Mouse (Mus musculus): ENCODE results near the gene Itgb4. TPM values are rescaled to one million over a fixed set of nuclear protein-coding genes. Genes with fewer than 3 reads are reported as not detected.

Itgb4 gene
- polyA plus RNA-seq, 1 experiment from 2014 or later: 1.3 TPM

DNA sequence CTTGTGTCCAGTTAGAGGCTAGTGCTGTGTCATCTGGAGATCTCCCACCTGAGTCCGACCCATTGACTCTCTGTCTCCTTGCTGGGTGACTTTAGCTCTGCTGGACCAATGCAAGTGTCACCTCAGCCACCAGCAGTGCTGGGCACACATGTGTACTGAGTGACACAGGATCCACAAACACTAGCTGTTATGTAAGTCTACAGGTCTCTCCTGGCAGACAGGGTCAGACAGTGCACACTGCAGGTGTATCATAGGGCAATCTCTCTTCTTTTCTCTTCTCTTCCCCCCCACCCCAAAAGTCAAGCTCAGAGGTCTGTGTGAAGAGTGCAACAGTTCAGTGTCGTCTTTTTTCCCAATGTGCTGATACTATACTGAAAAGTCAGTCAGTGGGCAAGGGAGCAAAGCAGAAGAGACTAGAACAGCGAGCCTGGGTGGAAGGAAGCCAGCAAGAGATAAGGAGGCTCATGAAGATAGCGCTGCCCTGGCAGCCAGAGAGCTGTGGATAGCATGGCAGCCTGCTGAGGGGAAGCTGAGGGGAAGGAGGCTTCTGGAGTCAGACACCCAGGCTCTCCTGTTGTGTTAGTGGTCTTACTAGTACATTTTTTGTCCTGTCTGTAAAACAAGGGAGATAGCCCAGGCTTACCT, 82.8 kb downstream of the Itgb4 start:
- H3K36me3 ChIP-seq: peaks cover 95% of the 10 kb centered on the region
- no peak overlapping the region for H3K4me3 ChIP-seq
- no peak overlapping the region for H3K4me2 ChIP-seq (replicated peaks)
- H3K4me1 ChIP-seq: no peaks in the 10 kb centered on the region; the same call in 1 of the 2 replicates
- no peak overlapping the region for H3K9ac ChIP-seq (replicated peaks)
- H3K27me3 ChIP-seq: peaks cover 2% of the 10 kb centered on the region; the same call in 1 of the 2 replicates
- ATAC-seq (ENCODE audit: low FRiP score, low read depth): no peak
- H3K9me3 ChIP-seq: no peaks in the 10 kb centered on the region
- H3K27ac ChIP-seq (replicated peaks): no peak overlapping the region
- 91% methylated on average over 4 of the region's 4 CpGs for WGBS

Other genes with a start within 250 kb of the Itgb4 start
- gene Tmem94, start 209.3 kb upstream of the Itgb4 start, polyA plus RNA-seq (2016; fragmentation: Nextera tagmentation; extraction: Ambion mirVana): 42.4 and 47.0 TPM in 2 replicates
- gene Caskin2, start 161.1 kb upstream of the Itgb4 start, polyA plus RNA-seq (2016; fragmentation: Nextera tagmentation; extraction: Ambion mirVana): 15.5 and 17.0 TPM in 2 replicates
- 27.9 and 30.9 TPM in 2 replicates for gene Tsen54, start 160.0 kb upstream of the Itgb4 start, polyA plus RNA-seq (2016; fragmentation: Nextera tagmentation; extraction: Ambion mirVana)
- 3.7 and 4.4 TPM in 2 replicates for gene Llgl2, start 150.7 kb upstream of the Itgb4 start, polyA plus RNA-seq (2016; fragmentation: Nextera tagmentation; extraction: Ambion mirVana)
- gene Myo15b, start 116.3 kb upstream of the Itgb4 start, polyA plus RNA-seq (2016; fragmentation: Nextera tagmentation; extraction: Ambion mirVana): 0.13 and 0.37 TPM in 2 replicates
- 0.88 and 0.98 TPM in 2 replicates for gene Smim5, start 74.7 kb upstream of the Itgb4 start, polyA plus RNA-seq (2016; fragmentation: Nextera tagmentation; extraction: Ambion mirVana)
- 0.98 and 1.2 TPM in 2 replicates for gene Smim6, start 62.7 kb upstream of the Itgb4 start, polyA plus RNA-seq (2016; fragmentation: Nextera tagmentation; extraction: Ambion mirVana)
- gene Sap30bp, start 41.4 kb upstream of the Itgb4 start, polyA plus RNA-seq (2016; fragmentation: Nextera tagmentation; extraction: Ambion mirVana): 55.9 and 61.8 TPM in 2 replicates
- 29.9 and 30.1 TPM in 2 replicates for gene Recql5, start 41.2 kb upstream of the Itgb4 start, polyA plus RNA-seq (2016; fragmentation: Nextera tagmentation; extraction: Ambion mirVana)
- 75.3 and 92.6 TPM in 2 replicates for gene Galk1, start 38.0 kb downstream of the Itgb4 start, polyA plus RNA-seq (2016; fragmentation: Nextera tagmentation; extraction: Ambion mirVana)
- 2,249 and 2,254 TPM in 2 replicates for gene H3f3b, start 53.3 kb downstream of the Itgb4 start, polyA plus RNA-seq (2016; fragmentation: Nextera tagmentation; extraction: Ambion mirVana)
- 50.3 and 51.5 TPM in 2 replicates for gene Unk, start 55.6 kb downstream of the Itgb4 start, polyA plus RNA-seq (2016; fragmentation: Nextera tagmentation; extraction: Ambion mirVana)
- 0.92 and 1.3 TPM in 2 replicates for gene Unc13d, start 103.3 kb downstream of the Itgb4 start, polyA plus RNA-seq (2016; fragmentation: Nextera tagmentation; extraction: Ambion mirVana)
- 92.4 and 102 TPM in 2 replicates for gene Wbp2, start 112.3 kb downstream of the Itgb4 start, polyA plus RNA-seq (2016; fragmentation: Nextera tagmentation; extraction: Ambion mirVana)
- 4.0 and 4.7 TPM in 2 replicates for gene Trim47, start 152.5 kb downstream of the Itgb4 start, polyA plus RNA-seq (2016; fragmentation: Nextera tagmentation; extraction: Ambion mirVana)
- 1.3 and 1.7 TPM in 2 replicates for gene Trim65, start 156.4 kb downstream of the Itgb4 start, polyA plus RNA-seq (2016; fragmentation: Nextera tagmentation; extraction: Ambion mirVana)
- gene Mrpl38, start 164.2 kb downstream of the Itgb4 start, polyA plus RNA-seq (2016; fragmentation: Nextera tagmentation; extraction: Ambion mirVana): 82.3 and 84.4 TPM in 2 replicates
- 80.2 and 85.9 TPM in 2 replicates for gene Fbf1, start 193.5 kb downstream of the Itgb4 start, polyA plus RNA-seq (2016; fragmentation: Nextera tagmentation; extraction: Ambion mirVana)
- gene Ten1, start 224.1 kb downstream of the Itgb4 start, polyA plus RNA-seq (2016; fragmentation: Nextera tagmentation; extraction: Ambion mirVana): 50.4 and 60.0 TPM in 2 replicates
- gene Acox1, start 224.3 kb downstream of the Itgb4 start, polyA plus RNA-seq (2016; fragmentation: Nextera tagmentation; extraction: Ambion mirVana): 37.9 and 42.6 TPM in 2 replicates

Data from midbrain, embryonic 12.5 days (tissue).